Mouse (Mus musculus) liver, embryonic 15.5 days (tissue): ENCODE measurements around the gene Nynrin. TPM values are rescaled to one million over a fixed set of nuclear protein-coding genes. Genes with fewer than 3 reads are reported as not detected.

Experiments used
- polyA plus RNA-seq: library from polyadenylated mRNA; unstranded; fragments of >200 nt; fragmentation: Nextera tagmentation; extraction: Ambion mirVana; gene quantifications from 2 replicates; pipeline ENCODE4 v1.2.1, GENCODE M21; 2015

Nynrin gene
- polyA plus RNA-seq, 1 experiment from 2014 or later, result 2.0 TPM

Other genes starting within 250 kb of the Nynrin start
- 1.7 and 1.9 TPM in 2 replicates for gene Rec8, start 236.0 kb upstream of the Nynrin start, polyA plus RNA-seq
- gene Ipo4, start 218.1 kb upstream of the Nynrin start, polyA plus RNA-seq, result 26.6 and 36.7 TPM in 2 replicates
- 0.54 and 0.67 TPM in 2 replicates for gene Gm49378, start 216.1 kb upstream of the Nynrin start, polyA plus RNA-seq
- gene Tm9sf1, start 210.2 kb upstream of the Nynrin start, polyA plus RNA-seq, result 48.4 and 51.7 TPM in 2 replicates
- gene Tssk4, start 203.8 kb upstream of the Nynrin start, polyA plus RNA-seq, result 0.09 TPM in 1 of 2 replicates, not detected in the other
- 18.4 and 18.5 TPM in 2 replicates for gene Mdp1, start 193.5 kb upstream of the Nynrin start, polyA plus RNA-seq
- 21.2 and 25.6 TPM in 2 replicates for gene Gmpr2, start 182.1 kb upstream of the Nynrin start, polyA plus RNA-seq
- 218 and 233 TPM in 2 replicates for gene Nedd8, start 181.9 kb upstream of the Nynrin start, polyA plus RNA-seq
- 21.0 and 22.4 TPM in 2 replicates for gene Tinf2, start 172.2 kb upstream of the Nynrin start, polyA plus RNA-seq
- gene Tgm1, start 140.1 kb upstream of the Nynrin start, polyA plus RNA-seq, result 2.9 and 3.9 TPM in 2 replicates
- gene Rabggta, start 131.7 kb upstream of the Nynrin start, polyA plus RNA-seq, result 10.5 and 11.0 TPM in 2 replicates
- 39.4 and 43.5 TPM in 2 replicates for gene Dhrs1, start 108.3 kb upstream of the Nynrin start, polyA plus RNA-seq
- gene Nop9, start 108.3 kb upstream of the Nynrin start, polyA plus RNA-seq, result 23.4 and 24.4 TPM in 2 replicates
- gene Cideb, start 95.6 kb upstream of the Nynrin start, polyA plus RNA-seq, result 57.5 and 77.8 TPM in 2 replicates
- gene Ltb4r2, start 92.6 kb upstream of the Nynrin start, polyA plus RNA-seq, result 0.74 and 0.93 TPM in 2 replicates
- 14.0 and 14.5 TPM in 2 replicates for gene Ltb4r1, start 88.0 kb upstream of the Nynrin start, polyA plus RNA-seq
- gene Adcy4, start 69.9 kb upstream of the Nynrin start, polyA plus RNA-seq, result 1.4 and 1.9 TPM in 2 replicates
- gene Ripk3, start 65.1 kb upstream of the Nynrin start, polyA plus RNA-seq, result 16.9 and 19.7 TPM in 2 replicates
- gene Nfatc4, start 30.9 kb upstream of the Nynrin start, polyA plus RNA-seq, result 0.67 and 0.86 TPM in 2 replicates
- 0.20 and 0.31 TPM in 2 replicates for gene Cbln3, start 30.4 kb downstream of the Nynrin start, polyA plus RNA-seq
- gene Khnyn, start 30.9 kb downstream of the Nynrin start, polyA plus RNA-seq, result 8.6 and 10.1 TPM in 2 replicates
- 12.8 and 15.5 TPM in 2 replicates for gene Sdr39u1, start 46.3 kb downstream of the Nynrin start, polyA plus RNA-seq
- 0.36 and 0.47 TPM in 2 replicates for gene Cma1, start 90.7 kb downstream of the Nynrin start, polyA plus RNA-seq
- not detected in 2 replicates for gene Cma2, start 97.0 kb downstream of the Nynrin start, polyA plus RNA-seq
- not detected in 2 replicates for gene Mcpt1, start 164.0 kb downstream of the Nynrin start, polyA plus RNA-seq
- gene Mcpt9, start 176.5 kb downstream of the Nynrin start, polyA plus RNA-seq, result not detected in 2 replicates
- 0.14 and 0.15 TPM in 2 replicates for gene Mcpt2, start 188.0 kb downstream of the Nynrin start, polyA plus RNA-seq
- not detected in 2 replicates for gene Mcpt4, start 208.3 kb downstream of the Nynrin start, polyA plus RNA-seq
- gene Mcpt8, start 231.3 kb downstream of the Nynrin start, polyA plus RNA-seq, result 6.2 and 6.4 TPM in 2 replicates
- 39.4 and 44.1 TPM in 2 replicates for gene Ctsg, start 248.6 kb downstream of the Nynrin start, polyA plus RNA-seq